Mouse (Mus musculus) C2C12 (cell line): ENCODE data around the gene Ceacam9. TPM values are rescaled to one million over a fixed set of nuclear protein-coding genes. Genes with fewer than 3 reads are reported as not detected.
"Not testable (repeated sequence)": the region's sequence is repeated elsewhere in the genome, so short reads cannot be mapped to it uniquely, and the experiment has no call there.

Experiments
- H3K27me3 ChIP-seq: one replicate; pipeline ENCODE4 v1.6.1; 2011; ENCODE audit not compliant: control insufficient read depth, insufficient read depth, insufficient read length
- H3K36me3 ChIP-seq: one replicate; pipeline ENCODE4 v1.6.1; 2011; ENCODE audit not compliant: control insufficient read depth, insufficient read depth
- H3K4me3 ChIP-seq: one replicate; pipeline ENCODE4 v1.5.1; 2011; ENCODE audit warnings: mild to moderate bottlenecking, control low read depth; ENCODE audit not compliant: poor library complexity, insufficient read depth, severe bottlenecking
- H3K79me2 ChIP-seq: one replicate; pipeline ENCODE4 v1.6.1; 2011; ENCODE audit not compliant: control insufficient read depth, insufficient read depth
- H3K79me3 ChIP-seq: one replicate; pipeline ENCODE4 v1.6.1; 2011; ENCODE audit warnings: low read depth, control low read depth
- H3ac ChIP-seq: one replicate; pipeline ENCODE3; 2011; ENCODE audit warnings: low read depth; ENCODE audit not compliant: control insufficient read depth, insufficient read length
- CEBPB ChIP-seq: IDR thresholded peaks from one replicate; pipeline ENCODE4 v1.6.1; 2011; ENCODE audit warnings: low read depth, mild to moderate bottlenecking, control low read depth, moderate library complexity
- CTCF ChIP-seq: IDR thresholded peaks from one replicate; pipeline ENCODE4 v1.5.1; 2011; ENCODE audit not compliant: control insufficient read depth, insufficient read depth, insufficient read length
- FOSL1 ChIP-seq: IDR thresholded peaks from one replicate; pipeline ENCODE4 v1.8.0; 2011; ENCODE audit warnings: mild to moderate bottlenecking, low read length; ENCODE audit not compliant: poor library complexity, insufficient read depth, severe bottlenecking
- MAX ChIP-seq: IDR thresholded peaks from one replicate; pipeline ENCODE4 v1.6.1; 2011; ENCODE audit warnings: mild to moderate bottlenecking, control low read depth
- MYOD1 ChIP-seq: IDR thresholded peaks from one replicate; pipeline ENCODE4 v1.6.1; 2011; ENCODE audit warnings: low read depth; ENCODE audit not compliant: control insufficient read depth, insufficient read length
- MYOG ChIP-seq: IDR thresholded peaks from one replicate; pipeline ENCODE4 v1.6.1; 2011; ENCODE audit not compliant: control insufficient read depth, insufficient read length; ENCODE audit errors: extremely low read depth
- USF1 ChIP-seq: IDR thresholded peaks from one replicate; pipeline ENCODE4 v1.6.1; 2011; ENCODE audit warnings: low read depth, mild to moderate bottlenecking, control low read depth, moderate library complexity
- long read RNA-seq, 2 experiments: library from polyadenylated mRNA; unstranded; transcript quantifications; one replicate each; pipeline ENCODE4 v2.0.0; 2019 to 2020
- polyA plus RNA-seq: library from polyadenylated mRNA; unstranded; fragments of >200 nt; fragmentation: generic; extraction: Trizol; gene quantifications from one replicate; pipeline ENCODE4 v1.2.1, GENCODE M21; 2012; ENCODE audit warnings: missing spikeins

Gene Ceacam9
- not detected for polyA plus RNA-seq
- long read RNA-seq, experiment 1 = 0 reads
- long read RNA-seq, experiment 2 = 0 reads

GRCm38 (mm10) chr7:16721629-16722028 is at the start of gene Ceacam9:
Gene Ceacam9, plus strand, starts transcription at chr7:16721929.
- Histone ChIP-seq H3ac (no peak within 1 kb of the TSS), H3K79me3 (no peaks in the 10 kb centered on the region), H3K4me3 (no peak within 1 kb of the TSS), H3K79me2 (no peaks in the 10 kb centered on the region), H3K36me3 (no peaks in the 10 kb centered on the region), H3K27me3 (peaks cover 10% of the 10 kb centered on the region)
- TF ChIP-seq MYOD1 (no peak), MYOG (no peak)

DNA sequence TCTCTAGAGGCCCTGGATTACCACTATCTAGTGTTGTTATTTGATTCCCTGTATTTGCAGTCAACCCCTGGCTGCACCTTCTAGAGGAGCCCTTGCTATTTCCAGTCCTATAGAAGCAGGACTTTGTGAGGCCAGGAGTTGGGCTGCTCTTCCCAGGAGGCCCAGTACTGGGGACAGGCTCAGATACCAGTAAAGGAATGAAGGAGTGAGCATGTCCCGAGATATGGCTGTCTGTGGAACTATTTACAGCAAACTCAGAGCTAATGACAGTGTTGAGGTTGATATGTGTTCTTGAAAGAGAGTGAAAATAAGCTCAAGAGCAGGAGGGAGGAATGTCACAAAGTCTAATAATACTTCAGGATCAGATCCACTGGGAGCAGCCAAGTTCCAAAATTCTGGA is 47.9 kb upstream of the Ceacam9 start:
- H3K79me3 ChIP-seq = no peaks in the 10 kb centered on the region
- H3K36me3 ChIP-seq = no peaks in the 10 kb centered on the region
- TF ChIP-seq MAX (no peak), USF1 (no peak), FOSL1 (no peak), MYOD1 (no peak), CTCF (no peak), MYOG (no peak), CEBPB (no peak)

GRCm38 (mm10) chr7:16674699-16675098 is 47.0 kb upstream of the Ceacam9 start:
- not testable (repeated sequence) for H3ac ChIP-seq, H3K79me2 ChIP-seq, H3K4me3 ChIP-seq, H3K36me3 ChIP-seq, H3K79me3 ChIP-seq
- H3K27me3 ChIP-seq = peaks cover 39% of the 10 kb centered on the region

More for the DNA sequence above, 47.9 kb upstream of the Ceacam9 start:
- no peak overlapping the region for H3K4me3 ChIP-seq
- no peaks in the 10 kb centered on the region for H3K79me2 ChIP-seq
- peaks cover 39% of the 10 kb centered on the region for H3K27me3 ChIP-seq
- H3ac ChIP-seq = no peak overlapping the region

GRCm38 (mm10) chr7:16675605-16676004 is 46.1 kb upstream of the Ceacam9 start, which contains the start of gene Ceacam15:
Gene Ceacam15, minus strand, starts transcription at chr7:16675705.
- H3ac ChIP-seq = no peak within 1 kb of the TSS

DNA sequence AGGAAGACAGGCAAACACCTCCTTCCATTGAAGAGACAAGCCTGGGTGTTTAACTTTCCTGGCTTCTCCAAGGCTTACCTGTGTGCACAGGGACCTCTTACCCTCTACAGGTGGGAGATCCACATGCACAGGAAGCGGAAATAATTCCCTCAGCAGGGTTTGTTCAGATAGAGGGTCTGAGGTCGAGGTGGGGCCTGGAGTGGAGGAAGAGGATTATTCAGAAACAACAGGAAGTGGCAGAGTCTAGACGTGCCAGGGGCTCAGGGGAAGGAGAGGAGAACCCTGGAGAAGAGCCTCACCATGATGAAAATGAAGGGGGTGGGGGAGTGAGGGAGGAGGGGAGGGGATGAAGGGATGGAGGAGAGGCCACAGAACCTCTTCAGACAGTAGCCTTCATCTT is 41.5 kb upstream of the Ceacam9 start:
- not testable (repeated sequence) for H3K4me3 ChIP-seq, H3K27me3 ChIP-seq

More at GRCm38 (mm10) chr7:16675605-16676004, 46.1 kb upstream of the Ceacam9 start, which contains the start of gene Ceacam15:
- no peaks in the 10 kb centered on the region for H3K79me3 ChIP-seq
- no peaks in the 10 kb centered on the region for H3K36me3 ChIP-seq
- TF ChIP-seq MYOD1 (no peak), MYOG (no peak), CTCF (no peak), FOSL1 (no peak)
- H3K27me3 ChIP-seq = peaks cover 34% of the 10 kb centered on the region
- H3K79me2 ChIP-seq = no peaks in the 10 kb centered on the region
- no peak within 1 kb of the TSS for H3K4me3 ChIP-seq

DNA sequence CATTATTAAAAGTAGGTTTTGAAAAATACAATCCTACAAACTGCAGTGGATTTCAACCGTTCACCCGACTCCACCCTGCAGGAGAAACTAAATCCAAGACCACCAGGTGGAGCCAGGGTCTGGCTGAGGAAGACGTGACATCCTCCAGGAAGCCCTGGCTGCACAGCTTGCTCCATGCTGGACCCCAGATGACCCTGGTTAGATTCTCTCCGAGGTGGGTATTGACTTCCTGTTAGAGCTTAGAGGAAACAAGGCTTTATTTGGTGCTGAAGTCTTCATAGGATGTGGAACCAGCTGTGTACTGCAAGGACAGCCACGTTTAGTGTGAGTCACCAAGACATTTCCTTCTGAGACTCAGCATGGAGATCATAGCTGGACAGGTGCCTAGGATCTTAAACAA is 32.5 kb upstream of the Ceacam9 start:
- H3ac ChIP-seq = no peak overlapping the region

More for the DNA sequence above, 41.5 kb upstream of the Ceacam9 start:
- H3K79me3 ChIP-seq, H3K79me2 ChIP-seq, H3K36me3 ChIP-seq, H3ac ChIP-seq: not testable (repeated sequence)

DNA sequence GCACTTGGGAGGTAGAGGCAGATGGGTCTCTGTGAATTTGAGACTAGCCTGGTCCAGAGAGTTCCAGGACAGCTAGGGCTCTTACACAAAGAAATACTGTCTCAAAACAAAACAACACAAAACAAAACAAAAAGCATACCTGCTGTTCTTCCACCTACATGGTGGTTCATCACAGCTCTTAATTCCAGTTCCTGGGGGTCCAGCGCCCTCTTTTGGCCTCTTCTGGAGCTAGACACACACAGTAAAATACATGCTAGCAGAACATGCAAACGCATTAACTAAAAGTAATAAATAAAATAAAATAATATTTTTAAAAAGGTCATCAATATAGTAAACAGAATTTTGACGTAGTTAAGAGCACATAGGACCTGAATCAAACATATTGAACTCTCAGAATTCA is 26.7 kb upstream of the Ceacam9 start:
- Histone ChIP-seq H3K36me3 (no peaks in the 10 kb centered on the region), H3K27me3 (no peaks in the 10 kb centered on the region), H3K79me2 (no peaks in the 10 kb centered on the region), H3ac (no peak overlapping the region), H3K4me3 (no peak overlapping the region), H3K79me3 (no peaks in the 10 kb centered on the region)
- TF ChIP-seq MYOG = no peak
- no peak for TF ChIP-seq CTCF
- no peak for TF ChIP-seq FOSL1
- TF ChIP-seq CEBPB = no peak
- no peak for TF ChIP-seq MAX
- TF ChIP-seq MYOD1 = no peak
- TF ChIP-seq USF1 = no peak

More for the DNA sequence above, 32.5 kb upstream of the Ceacam9 start:
- Histone ChIP-seq H3K79me2 (no peaks in the 10 kb centered on the region), H3K27me3 (no peaks in the 10 kb centered on the region), H3K36me3 (no peaks in the 10 kb centered on the region), H3K4me3 (no peak overlapping the region), H3K79me3 (no peaks in the 10 kb centered on the region)
- no peak for TF ChIP-seq MYOD1
- no peak for TF ChIP-seq MAX
- TF ChIP-seq MYOG = no peak
- no peak for TF ChIP-seq CEBPB
- TF ChIP-seq CTCF = no peak
- no peak for TF ChIP-seq FOSL1
- no peak for TF ChIP-seq USF1
